Mouse (Mus musculus) heart, embryonic 16.5 days (tissue): ENCODE data around the gene Mtif3. TPM values are rescaled to one million over a fixed set of nuclear protein-coding genes. Genes with fewer than 3 reads are reported as not detected.
"Not testable (repeated sequence)": the region's sequence is repeated elsewhere in the genome, so short reads cannot be mapped to it uniquely, and the experiment has no call there.

ENCODE experiments used
- ATAC-seq: fragments of 200-750 bp; cut with Nextera tagmentation; replicated peaks from 2 replicates; pipeline ENCODE4 v1.8.0; 2017; ENCODE audit warnings: moderate number of reproducible peaks; ENCODE audit not compliant: insufficient read depth, low FRiP score; ENCODE audit errors: extremely low read depth
- H3K27ac ChIP-seq: fragments of 300-500 bp; sonication (generic); 2 replicates; pipeline ENCODE4 v1.5.1; 2014; ENCODE audit warnings: mild to moderate bottlenecking, low read length, control low read depth, moderate library complexity
- H3K27me3 ChIP-seq: fragments of 300-500 bp; sonication (generic); 2 replicates; pipeline ENCODE4 v1.6.1; 2014; ENCODE audit warnings: low read length, mixed read lengths; ENCODE audit not compliant: control insufficient read depth, insufficient read depth
- H3K36me3 ChIP-seq: fragments of 300-500 bp; sonication (generic); 2 replicates; pipeline ENCODE4 v1.6.1; 2014; ENCODE audit not compliant: control insufficient read depth, insufficient read depth
- H3K4me1 ChIP-seq: fragments of 300-500 bp; sonication (generic); 2 replicates; pipeline ENCODE4 v1.6.1; 2014; ENCODE audit warnings: low read length, mixed read lengths; ENCODE audit not compliant: control insufficient read depth, insufficient read depth
- H3K4me2 ChIP-seq: fragments of 300-500 bp; sonication (generic); 2 replicates; pipeline ENCODE4 v1.6.1; 2014; ENCODE audit warnings: low read depth, mild to moderate bottlenecking, control low read depth, low read length
- H3K4me3 ChIP-seq: fragments of 300-500 bp; sonication (generic); 2 replicates; pipeline ENCODE4 v1.5.1; 2014; ENCODE audit warnings: mild to moderate bottlenecking, control low read depth, low read length
- H3K9ac ChIP-seq: fragments of 300-500 bp; sonication (generic); 2 replicates; pipeline ENCODE4 v1.6.1; 2014; ENCODE audit warnings: low read length, control low read depth
- H3K9me3 ChIP-seq: fragments of 300-500 bp; sonication (generic); replicated peaks from 2 replicates; pipeline ENCODE4 v1.6.1; 2016; ENCODE audit warnings: low read length; ENCODE audit not compliant: control insufficient read depth
- WGBS: fragments of 180-500 bp; shearing (Covaris S2); extraction: QIAGEN DNeasy Blood & Tissue Kit; methylation state at CpG from one replicate; pipeline ENCODE4 v1.1.7; 2014; 5-methylcytosine and 5-hydroxymethylcytosine counted together
- polyA plus RNA-seq: library from polyadenylated mRNA; unstranded; fragments of >200 nt; fragmentation: Nextera tagmentation; extraction: Ambion mirVana; gene quantifications from 2 replicates; pipeline ENCODE4 v1.2.1, GENCODE M21; 2015

The Mtif3 gene
- polyA plus RNA-seq, 1 experiment from 2014 or later = 24.9 TPM

DNA sequence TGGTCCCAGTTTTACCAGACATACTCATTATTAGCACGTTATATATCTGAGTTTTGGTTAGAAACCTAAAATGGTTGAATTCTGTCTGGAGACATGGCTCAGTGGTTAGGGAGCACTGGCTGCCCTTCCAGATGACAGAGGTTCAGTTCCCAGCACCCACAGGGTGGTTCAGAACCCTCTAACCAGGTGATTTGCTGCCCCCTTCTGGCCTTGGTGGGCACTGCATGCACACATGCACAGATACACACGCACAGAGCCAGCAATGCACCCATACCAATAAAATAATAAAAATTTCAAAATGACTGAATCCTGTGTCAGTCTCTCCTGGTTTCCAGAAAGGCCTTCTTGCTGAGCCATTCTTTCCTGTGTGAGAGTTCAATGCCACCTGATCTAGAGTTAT, 19.0 kb downstream of the Mtif3 start:
- no peaks in the 10 kb centered on the region for H3K36me3 ChIP-seq
- no peak overlapping the region for H3K4me3 ChIP-seq
- 92% methylated on average over 2 of the region's 2 CpGs for WGBS
- H3K9me3 ChIP-seq = peaks cover 4% of the 10 kb centered on the region
- H3K27ac ChIP-seq = no peak overlapping the region
- no peak overlapping the region for H3K4me2 ChIP-seq
- H3K9ac ChIP-seq = no peak overlapping the region
- peaks cover 7% of the 10 kb centered on the region for H3K4me1 ChIP-seq
- no peak for ATAC-seq
- H3K27me3 ChIP-seq = no peaks in the 10 kb centered on the region

- Histone ChIP-seq H3K9me3 (peaks cover 7% of the 10 kb centered on the region), H3K4me2 (no peak overlapping the region), H3K4me3 (no peak overlapping the region), H3K9ac (no peak overlapping the region), H3K27me3 (no peaks in the 10 kb centered on the region), H3K36me3 (no peaks in the 10 kb centered on the region), H3K4me1 (peaks cover 2% of the 10 kb centered on the region; the same call in 1 of the 2 replicates), H3K27ac (no peak overlapping the region)
- no peak for ATAC-seq
- WGBS = 76% methylated on average over 15 of the region's 15 CpGs
These were observed 20.6 kb downstream of the Mtif3 start for GRCm38 (mm10) chr5:146942965-146943364.

DNA sequence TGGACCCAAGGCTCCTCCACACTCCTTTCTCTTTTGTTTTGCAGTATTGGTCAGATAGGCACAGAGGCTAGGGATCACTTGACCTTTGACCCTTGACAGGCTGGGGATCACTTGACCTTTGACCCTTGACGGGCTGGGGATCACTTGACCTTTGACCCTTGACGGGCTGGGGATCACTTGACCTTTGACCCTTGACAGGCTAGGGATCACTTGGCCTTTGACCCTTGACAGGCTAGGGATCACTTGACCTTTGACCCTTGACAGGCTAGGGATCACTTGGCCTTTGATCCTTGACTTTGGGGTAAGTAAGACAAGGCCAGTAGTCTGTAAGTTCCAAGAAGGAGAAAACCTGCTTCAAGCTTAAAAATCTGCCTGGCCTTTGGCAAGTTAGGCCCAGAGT, 21.7 kb downstream of the Mtif3 start:
- not testable (repeated sequence) for H3K27me3 ChIP-seq, H3K9ac ChIP-seq, H3K4me1 ChIP-seq, H3K4me3 ChIP-seq, H3K36me3 ChIP-seq, H3K27ac ChIP-seq, H3K4me2 ChIP-seq, H3K9me3 ChIP-seq, ATAC-seq
- 24% methylated on average over 2 of the region's 2 CpGs for WGBS

DNA sequence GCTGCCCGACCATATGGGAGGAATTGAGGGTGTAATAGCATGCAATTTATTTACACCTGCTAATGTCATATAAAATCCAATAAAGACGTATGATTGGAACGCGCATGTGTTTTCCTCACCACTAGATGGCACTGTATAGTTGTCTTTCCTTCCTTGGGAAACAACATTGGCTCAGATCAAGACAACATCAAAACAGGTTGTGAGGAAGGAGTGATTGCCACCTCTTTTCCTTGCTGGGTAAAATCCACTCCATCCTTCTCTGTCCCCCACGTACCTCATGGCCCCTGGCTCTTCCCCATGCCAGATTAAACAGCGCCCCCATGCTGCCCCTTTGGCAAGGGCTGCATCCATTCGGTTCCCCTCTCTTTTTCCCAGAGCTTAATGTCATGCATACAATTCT, 23.4 kb downstream of the Mtif3 start:
- no peak overlapping the region for H3K9ac ChIP-seq
- H3K4me2 ChIP-seq = no peak overlapping the region
- peaks cover 7% of the 10 kb centered on the region for H3K9me3 ChIP-seq
- no peaks in the 10 kb centered on the region for H3K27me3 ChIP-seq
- no peaks in the 10 kb centered on the region for H3K36me3 ChIP-seq
- H3K27ac ChIP-seq = no peak overlapping the region
- 26% methylated on average over 7 of the region's 7 CpGs for WGBS
- H3K4me3 ChIP-seq = no peak overlapping the region
- H3K4me1 ChIP-seq = no peaks in the 10 kb centered on the region
- no peak for ATAC-seq

DNA sequence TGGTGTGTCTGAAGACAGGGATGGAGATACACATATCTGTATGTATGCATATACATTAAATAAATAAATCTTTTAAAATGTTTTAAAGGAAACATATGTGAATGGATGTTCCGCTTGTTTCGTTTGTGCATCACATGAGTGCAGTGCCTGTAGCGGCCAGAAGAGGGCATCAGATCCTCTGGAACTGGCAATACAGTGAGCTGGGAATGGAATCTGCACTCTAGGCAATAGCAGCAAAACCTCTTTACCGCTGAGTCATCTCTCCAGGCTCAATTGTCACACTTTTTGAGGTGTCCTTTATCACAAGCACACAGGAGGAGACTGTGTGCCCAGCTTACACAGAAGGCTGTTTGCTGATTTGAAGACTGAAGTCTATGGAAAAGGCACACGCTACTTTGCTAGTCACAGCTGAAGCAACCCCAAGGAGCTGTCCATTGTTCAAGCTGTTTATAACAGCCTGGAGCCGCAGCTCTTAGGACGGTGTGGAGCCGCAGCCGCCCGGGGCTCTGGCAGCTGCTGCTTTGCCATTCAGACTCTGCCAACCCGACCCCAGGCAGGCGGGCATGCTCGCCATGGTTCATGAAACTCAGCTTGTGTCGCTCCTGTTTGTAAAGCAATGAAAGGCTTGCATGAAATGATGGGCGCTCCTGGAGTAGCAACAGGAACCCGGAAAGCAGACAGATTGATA, 24.3 kb downstream of the Mtif3 start:
- WGBS = 80% methylated on average over 16 of the region's 16 CpGs

GRCm38 (mm10) chr5:146937541-146938503, 25.8 kb downstream of the Mtif3 start:
- no peak overlapping the region for H3K4me3 ChIP-seq
- no peaks in the 10 kb centered on the region for H3K27me3 ChIP-seq
- no peak overlapping the region for H3K9ac ChIP-seq
- WGBS = 75% methylated on average over 32 of the region's 32 CpGs
- H3K36me3 ChIP-seq = no peaks in the 10 kb centered on the region
- H3K27ac ChIP-seq = no peak overlapping the region
- H3K9me3 ChIP-seq = peaks cover 3% of the 10 kb centered on the region
- no peak overlapping the region for H3K4me2 ChIP-seq
- H3K4me1 ChIP-seq = no peaks in the 10 kb centered on the region
- ATAC-seq = no peak

More for the DNA sequence above, 24.3 kb downstream of the Mtif3 start:
- Histone ChIP-seq H3K4me3 (no peak overlapping the region), H3K4me2 (no peak overlapping the region), H3K9me3 (peaks cover 3% of the 10 kb centered on the region), H3K27ac (no peak overlapping the region), H3K27me3 (no peaks in the 10 kb centered on the region), H3K9ac (no peak overlapping the region), H3K4me1 (no peaks in the 10 kb centered on the region), H3K36me3 (no peaks in the 10 kb centered on the region)
- ATAC-seq = no peak

DNA sequence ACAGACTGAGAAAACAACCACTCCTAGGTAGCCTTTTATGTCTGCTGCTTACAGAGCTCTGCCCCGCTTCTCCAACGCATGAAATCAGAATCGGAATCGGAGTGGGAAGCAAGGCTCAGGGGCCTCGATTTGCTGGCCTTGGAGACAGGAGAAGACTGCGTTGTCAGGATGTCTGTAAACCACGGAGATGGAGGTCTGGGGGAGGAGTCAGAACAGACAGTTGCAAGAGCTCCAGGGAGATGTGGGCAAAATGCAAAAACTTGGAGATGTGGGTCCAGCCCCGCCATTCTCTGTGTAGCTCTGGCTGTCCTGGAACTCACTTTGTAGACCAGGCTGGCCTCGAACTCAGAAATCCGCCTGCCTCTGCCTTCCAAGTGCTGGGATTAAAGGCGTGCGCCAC, 30.1 kb downstream of the Mtif3 start:
- Histone ChIP-seq H3K4me1 (no peaks in the 10 kb centered on the region), H3K27me3 (no peaks in the 10 kb centered on the region), H3K9ac (no peak overlapping the region), H3K27ac (no peak overlapping the region), H3K9me3 (no peaks in the 10 kb centered on the region), H3K36me3 (no peaks in the 10 kb centered on the region), H3K4me2 (no peak overlapping the region), H3K4me3 (no peak overlapping the region)
- WGBS = 80% methylated on average over 12 of the region's 12 CpGs
- no peak for ATAC-seq

GRCm38 (mm10) chr5:146931904-146932553, 31.6 kb downstream of the Mtif3 start:
- Histone ChIP-seq H3K9me3 (no peaks in the 10 kb centered on the region), H3K36me3 (no peaks in the 10 kb centered on the region), H3K27me3 (no peaks in the 10 kb centered on the region), H3K4me1 (no peaks in the 10 kb centered on the region), H3K9ac (no peak overlapping the region), H3K4me3 (no peak overlapping the region), H3K27ac (no peak overlapping the region), H3K4me2 (no peak overlapping the region)
- no peak for ATAC-seq
- WGBS = 72% methylated on average over 16 of the region's 16 CpGs

- Histone ChIP-seq H3K4me2 (no peak overlapping the region), H3K4me1 (no peaks in the 10 kb centered on the region), H3K9me3 (no peaks in the 10 kb centered on the region), H3K27me3 (no peaks in the 10 kb centered on the region), H3K9ac (no peak overlapping the region), H3K36me3 (no peaks in the 10 kb centered on the region), H3K27ac (no peak overlapping the region), H3K4me3 (no peak overlapping the region)
- no peak for ATAC-seq
- 77% methylated on average over 7 of the region's 7 CpGs for WGBS
These were observed 32.2 kb downstream of the Mtif3 start for GRCm38 (mm10) chr5:146931422-146931821.
